Mouse (Mus musculus) liver, embryonic 14.5 days (tissue): ENCODE results near the gene Gpr55. TPM values are rescaled to one million over a fixed set of nuclear protein-coding genes. Genes with fewer than 3 reads are reported as not detected.

Experiments used
- ATAC-seq: fragments of 200-750 bp; cut with Nextera tagmentation; 2 replicates; pipeline ENCODE4 v1.8.0; 2017; ENCODE audit warnings: moderate number of reproducible peaks, mild to moderate bottlenecking, moderate library complexity; ENCODE audit not compliant: insufficient read depth
- DNase-seq, 3 experiments: peaks; one replicate each; pipeline ENCODE4 v3.0.0-alpha.2; 2012 to 2013; ENCODE audit warnings: low read depth in 3 of 3, low spot score in 3 of 3
- H3K27ac ChIP-seq: fragments of 300-500 bp; sonication (generic); 2 replicates; pipeline ENCODE4 v1.5.1; 2014; ENCODE audit warnings: moderate library complexity, mild to moderate bottlenecking, control low read depth, inconsistent platforms
- H3K27me3 ChIP-seq: fragments of 300-500 bp; sonication (generic); 2 replicates; pipeline ENCODE4 v1.6.1; 2014; ENCODE audit warnings: mild to moderate bottlenecking, low read length, moderate library complexity; ENCODE audit not compliant: control insufficient read depth, insufficient read depth
- H3K36me3 ChIP-seq: fragments of 300-500 bp; sonication (generic); replicated peaks from 2 replicates; pipeline ENCODE4 v1.6.1; 2014; ENCODE audit warnings: low read depth; ENCODE audit not compliant: control insufficient read depth, insufficient read depth
- H3K4me1 ChIP-seq, 2 experiments: fragments of 200-500 bp in 1 of 2; fragments of 300-500 bp in 1 of 2; sonication (generic) in 1 of 2; replicated peaks; 2 replicates each; pipeline ENCODE4 v1.6.1; 2012 to 2014; ENCODE audit warnings: antibody characterized with exemption in 1 of 2, inconsistent platforms in 1 of 2, low read length in 1 of 2; ENCODE audit not compliant: control insufficient read depth in 2 of 2, insufficient read depth in 2 of 2
- H3K4me2 ChIP-seq: fragments of 300-500 bp; sonication (generic); 2 replicates; pipeline ENCODE4 v1.6.1; 2014; ENCODE audit warnings: low read depth, mild to moderate bottlenecking, control low read depth, moderate library complexity
- H3K4me3 ChIP-seq, 2 experiments: fragments of 200-500 bp in 1 of 2; fragments of 300-500 bp in 1 of 2; sonication (generic) in 1 of 2; 2 replicates each; pipeline ENCODE4 v1.5.1; 2012 to 2014; ENCODE audit warnings: low read depth in 2 of 2, low read length in 2 of 2, mild to moderate bottlenecking in 2 of 2, control low read depth in 1 of 2, inconsistent platforms in 1 of 2, moderate library complexity in 1 of 2; ENCODE audit not compliant: insufficient read depth in 1 of 2
- H3K9ac ChIP-seq: fragments of 300-500 bp; sonication (generic); replicated peaks from 2 replicates; pipeline ENCODE4 v1.6.1; 2014; ENCODE audit warnings: mild to moderate bottlenecking, control low read depth, moderate library complexity
- H3K9me3 ChIP-seq: fragments of 300-500 bp; sonication (generic); 2 replicates; pipeline ENCODE4 v1.6.1; 2016; ENCODE audit warnings: low read length, mixed read lengths; ENCODE audit not compliant: control insufficient read depth
- CTCF ChIP-seq: IDR thresholded peaks from 2 replicates; pipeline ENCODE4 v1.5.1; 2016; ENCODE audit warnings: antibody characterized with exemption, low read depth, control low read depth
- EP300 ChIP-seq: IDR thresholded peaks from 2 replicates; pipeline ENCODE4 v1.6.1; 2016; ENCODE audit warnings: antibody characterized with exemption, low read depth
- WGBS: fragments of 180-500 bp; shearing (Covaris S2); extraction: QIAGEN DNeasy Blood & Tissue Kit; methylation state at CpG from one replicate; pipeline ENCODE4 v1.1.7; 2014; ENCODE audit not compliant: insufficient replicate concordance; 5-methylcytosine and 5-hydroxymethylcytosine counted together
- polyA plus RNA-seq, 2 experiments: library from polyadenylated mRNA; depleted of rRNA in 1 of 2; stranded (reverse) in 1 of 2; unstranded in 1 of 2; fragments of >200 nt; fragmentation: Nextera tagmentation in 1 of 2; extraction: Ambion mirVana in 1 of 2; gene quantifications; 2 replicates each; pipeline versions ENCODE4 v1.2.1 to v1.2.3; 2012 to 2014

The Gpr55 gene
- polyA plus RNA-seq, 2 experiments: 0.04 TPM; not detected in 1

GRCm38 (mm10) chr1:85921725-85922124 is 39.1 kb downstream of the Gpr55 start:
- H3K4me1 ChIP-seq: peaks cover 0 to 15% of the 10 kb centered on the region in 2 experiments; a peak in 2 of 4 replicates
- H3K9me3 ChIP-seq: no peaks in the 10 kb centered on the region
- no peaks in the 10 kb centered on the region for H3K36me3 ChIP-seq
- no peak overlapping the region for H3K9ac ChIP-seq
- no peak for DNase-seq
- ATAC-seq: no peak
- 75% methylated on average over 7 of the region's 7 CpGs for WGBS
- no peak overlapping the region for H3K4me2 ChIP-seq
- TF ChIP-seq EP300 (no peak), CTCF (no peak)
- H3K27me3 ChIP-seq: no peaks in the 10 kb centered on the region
- no peak overlapping the region for H3K27ac ChIP-seq
- no peak overlapping the region for H3K4me3 ChIP-seq

GRCm38 (mm10) chr1:85919621-85920020 is 41.2 kb downstream of the Gpr55 start:
- Histone ChIP-seq H3K27me3 (no peaks in the 10 kb centered on the region), H3K36me3 (no peaks in the 10 kb centered on the region), H3K9me3 (no peaks in the 10 kb centered on the region), H3K4me2 (no peak overlapping the region), H3K9ac (no peak overlapping the region), H3K4me3 (no peak overlapping the region), H3K27ac (no peak overlapping the region), H3K4me1 (peaks cover 0 to 12% of the 10 kb centered on the region in 2 experiments; a peak in 2 of 4 replicates)
- ATAC-seq (no peak), DNase-seq (no peak)
- TF ChIP-seq CTCF: no peak
- no peak for TF ChIP-seq EP300
- 24% methylated on average over 7 of the region's 7 CpGs for WGBS

DNA sequence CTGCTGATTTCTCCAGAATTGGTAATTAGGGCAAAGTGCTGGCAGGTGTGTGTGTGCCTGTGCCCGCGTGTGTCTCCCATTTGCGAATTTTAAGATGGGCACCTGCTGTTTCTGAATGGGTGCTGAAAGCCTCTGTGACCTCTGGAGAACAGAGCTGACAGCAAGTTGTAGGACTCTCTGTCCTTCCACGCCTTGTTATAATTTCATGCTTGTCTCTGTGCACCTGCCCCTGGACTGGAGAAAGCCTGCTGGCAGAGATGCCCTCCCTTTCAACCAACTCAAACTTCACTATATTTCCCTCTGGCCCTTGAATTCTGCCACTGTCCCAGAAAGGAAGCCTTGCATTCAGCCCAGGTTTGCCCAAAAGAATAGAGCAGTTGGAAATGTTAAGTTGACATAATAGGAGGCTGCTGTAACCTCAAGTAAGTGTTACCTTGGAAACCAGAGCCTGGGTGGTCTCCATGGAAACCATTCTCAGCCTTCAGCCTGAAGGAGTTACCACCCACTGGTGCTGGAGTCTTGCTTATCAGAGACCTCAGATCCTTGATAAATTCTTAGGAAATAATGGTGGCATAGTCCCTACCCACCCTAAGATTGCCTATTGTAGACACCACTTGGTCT is 43.9 kb downstream of the Gpr55 start:
- H3K4me2 ChIP-seq: no peak overlapping the region
- TF ChIP-seq CTCF (no peak), EP300 (no peak)

DNA sequence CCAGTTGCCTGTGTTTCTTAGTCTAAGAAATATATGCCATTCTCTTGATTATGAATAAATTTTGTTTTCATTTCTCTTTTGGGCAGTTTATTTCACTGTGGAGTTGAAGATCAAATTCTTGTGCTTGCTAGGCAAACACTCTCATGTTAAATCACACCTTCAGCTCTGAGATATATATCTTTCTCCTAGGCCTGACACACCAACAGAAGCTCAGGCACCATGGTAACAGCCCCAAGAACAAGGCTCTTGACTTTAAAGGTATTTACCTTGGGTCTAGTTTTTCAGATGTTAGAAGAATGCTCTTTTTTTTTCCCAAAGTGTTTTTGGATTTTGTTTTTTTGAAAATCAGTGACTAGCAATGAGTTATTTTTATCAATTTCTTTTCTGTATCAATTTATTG is 44.9 kb downstream of the Gpr55 start:
- no peak overlapping the region for H3K4me2 ChIP-seq
- no peaks in the 10 kb centered on the region for H3K4me1 ChIP-seq
- no peak overlapping the region for H3K27ac ChIP-seq
- no peaks in the 10 kb centered on the region for H3K27me3 ChIP-seq
- no peak for ATAC-seq
- H3K4me3 ChIP-seq: no peak overlapping the region
- no peaks in the 10 kb centered on the region for H3K9me3 ChIP-seq
- DNase-seq: no peak
- H3K36me3 ChIP-seq: no peaks in the 10 kb centered on the region
- TF ChIP-seq EP300 (no peak), CTCF (no peak)
- H3K9ac ChIP-seq: no peak overlapping the region

More for the DNA sequence above, 43.9 kb downstream of the Gpr55 start:
- Histone ChIP-seq H3K27ac (no peak overlapping the region), H3K9me3 (no peaks in the 10 kb centered on the region), H3K4me1 (no peaks in the 10 kb centered on the region), H3K9ac (no peak overlapping the region), H3K4me3 (no peak overlapping the region), H3K27me3 (no peaks in the 10 kb centered on the region), H3K36me3 (no peaks in the 10 kb centered on the region)
- 46% methylated on average over 4 of the region's 4 CpGs for WGBS
- DNase-seq (no peak), ATAC-seq (no peak)

- Histone ChIP-seq H3K9ac (no peak overlapping the region), H3K4me3 (no peak overlapping the region), H3K9me3 (no peaks in the 10 kb centered on the region), H3K27ac (no peak overlapping the region), H3K36me3 (no peaks in the 10 kb centered on the region), H3K27me3 (no peaks in the 10 kb centered on the region), H3K4me1 (no peaks in the 10 kb centered on the region), H3K4me2 (no peak overlapping the region)
- TF ChIP-seq CTCF: no peak
- no peak for TF ChIP-seq EP300
- WGBS: 64% methylated on average over 7 of the region's 7 CpGs
- DNase-seq (no peak), ATAC-seq (no peak)
These were observed 47.6 kb downstream of the Gpr55 start for GRCm38 (mm10) chr1:85913078-85913755.
